Mouse (Mus musculus): ENCODE results near the gene Tgfb1i1. TPM values are rescaled to one million over a fixed set of nuclear protein-coding genes. Genes with fewer than 3 reads are reported as not detected.
A peak's percentile ranks its signal among the peaks of the same experiment; 100 is the strongest.

Gene Tgfb1i1
- total and polyA plus RNA-seq, 3 experiments = 0.36 TPM; not detected in 2

- H3K27ac ChIP-seq (ENCODE audit: insufficient read depth, low read depth) = no peak overlapping the region
- no peak overlapping the region for H3K9ac ChIP-seq (ENCODE audit: insufficient read depth, low read depth)
- H3K79me2 ChIP-seq (replicated peaks; ENCODE audit: control insufficient read depth, extremely low read depth, insufficient read depth, poor library complexity, severe bottlenecking) = no peaks in the 10 kb centered on the region
- TF ChIP-seq RAD21 (IDR thresholded peaks at IDR 0.05; ENCODE audit: low read depth, low read length) (no peak), IRF4 (IDR thresholded peaks at IDR 0.05; ENCODE audit: low read depth, low read length) (peak; percentile 86), TCF12 (IDR thresholded peaks at IDR 0.05; ENCODE audit: low read depth, low read length) (no peak), JUN (IDR thresholded peaks at IDR 0.05; ENCODE audit: insufficient read depth, low read depth, low read length) (peak; percentile 88), JUND (conservative IDR thresholded peaks at IDR 0.05; ENCODE audit: low read depth, low read length) (peak; percentile 87), CTCF (conservative IDR thresholded peaks at IDR 0.05 in 1 of 2, IDR thresholded peaks at IDR 0.05 in 1 of 2; ENCODE audit: low read depth in 2 of 2, low read length in 2 of 2) (no peak), MAZ (IDR thresholded peaks at IDR 0.05; ENCODE audit: low read depth, low read length) (no peak), ZMIZ1 (IDR thresholded peaks at IDR 0.05; ENCODE audit: low read depth, low read length) (no peak), MEF2A (IDR thresholded peaks at IDR 0.05; ENCODE audit: borderline replicate concordance, low read depth, low read length) (peak; percentile 96), EP300 (IDR thresholded peaks at IDR 0.05; ENCODE audit: low read length) (peak; percentile 93)
- no peaks in the 10 kb centered on the region for H3K27me3 ChIP-seq (replicated peaks)
- dilution Hi-C loops (cut with MboI; ENCODE audit: extremely low pct_ligation_motif_present, extremely low pct_unique_long_range_greater_than_20kb, low sequenced_read_pairs) = no loop called here
- H3K9me3 ChIP-seq (replicated peaks; ENCODE audit: low read length) = no peaks in the 10 kb centered on the region
- peaks cover 2 to 16% of the 10 kb centered on the region in 2 experiments for H3K36me3 ChIP-seq (replicated peaks in 1 of 2; ENCODE audit: control insufficient read depth in 1 of 2, insufficient read depth in 1 of 2, low read length in 1 of 2)
- no peak overlapping the region for H3K4me3 ChIP-seq (replicated peaks in 1 of 3; ENCODE audit: low read depth in 2 of 3, low read length in 2 of 3, poor library complexity in 1 of 3)
- peak; percentile 67 for DNase-seq (ENCODE audit: extremely low read depth)
- in situ Hi-C loops (cut with MboI; ENCODE audit: low pct_ligation_motif_present, low pct_unique_long_range_greater_than_20kb, low sequenced_read_pairs) = no loop called here
- H3K4me2 ChIP-seq (ENCODE audit: insufficient read depth, low read depth, poor library complexity, severe bottlenecking) = peak overlapping the region; percentile 11; the same call in 1 of the 2 replicates
- H3K4me1 ChIP-seq (ENCODE audit: control insufficient read depth in 1 of 2, insufficient read depth in 2 of 2) = peaks cover 19 to 37% of the 10 kb centered on the region in 2 experiments
Observed at GRCm38 (mm10) chr7:128234796-128235195, 11.8 kb upstream of the Tgfb1i1 start.

GRCm38 (mm10) chr7:128235481-128235880, 11.1 kb upstream of the Tgfb1i1 start:
- Histone ChIP-seq H3K4me2 (ENCODE audit: insufficient read depth, low read depth, poor library complexity, severe bottlenecking) (no peak overlapping the region), H3K4me1 (ENCODE audit: control insufficient read depth in 1 of 2, insufficient read depth in 2 of 2) (peaks cover 19 to 44% of the 10 kb centered on the region in 2 experiments), H3K36me3 (replicated peaks in 1 of 2; ENCODE audit: control insufficient read depth in 1 of 2, insufficient read depth in 1 of 2, low read length in 1 of 2) (peaks cover 9 to 23% of the 10 kb centered on the region in 2 experiments), H3K4me3 (replicated peaks in 1 of 3; ENCODE audit: low read depth in 2 of 3, low read length in 2 of 3, poor library complexity in 1 of 3) (no peak overlapping the region), H3K79me2 (replicated peaks; ENCODE audit: control insufficient read depth, extremely low read depth, insufficient read depth, poor library complexity, severe bottlenecking) (no peaks in the 10 kb centered on the region), H3K9ac (ENCODE audit: insufficient read depth, low read depth) (no peak overlapping the region), H3K27ac (ENCODE audit: insufficient read depth, low read depth) (no peak overlapping the region), H3K9me3 (replicated peaks; ENCODE audit: low read length) (no peaks in the 10 kb centered on the region), H3K27me3 (replicated peaks) (no peaks in the 10 kb centered on the region)
- in situ Hi-C loops (cut with MboI; ENCODE audit: low pct_ligation_motif_present, low pct_unique_long_range_greater_than_20kb, low sequenced_read_pairs) (no loop called here), dilution Hi-C loops (cut with MboI; ENCODE audit: extremely low pct_ligation_motif_present, extremely low pct_unique_long_range_greater_than_20kb, low sequenced_read_pairs) (no loop called here)
- no peak for DNase-seq (ENCODE audit: extremely low read depth)
- TF ChIP-seq CHD2 (IDR thresholded peaks at IDR 0.05; ENCODE audit: low read length) = no peak
- TF ChIP-seq SIN3A (IDR thresholded peaks at IDR 0.05; ENCODE audit: low read length) = no peak
- TF ChIP-seq MXI1 (IDR thresholded peaks at IDR 0.05; ENCODE audit: low read depth, low read length) = no peak
- no peak for TF ChIP-seq ELF1 (IDR thresholded peaks at IDR 0.05; ENCODE audit: low read depth, low read length)
- TF ChIP-seq USF1 (IDR thresholded peaks at IDR 0.05; ENCODE audit: low read depth, low read length) = no peak
- no peak for TF ChIP-seq GABPA (IDR thresholded peaks at IDR 0.05; ENCODE audit: insufficient replicate concordance, low read depth, low read length)
- no peak for TF ChIP-seq ZKSCAN1 (IDR thresholded peaks at IDR 0.05; ENCODE audit: borderline replicate concordance, low read depth, low read length)
- TF ChIP-seq BHLHE40 (IDR thresholded peaks at IDR 0.05; ENCODE audit: low read depth, low read length) = no peak
- no peak for TF ChIP-seq ZC3H11A (IDR thresholded peaks at IDR 0.05; ENCODE audit: low read depth, low read length)
- no peak for TF ChIP-seq MAZ (IDR thresholded peaks at IDR 0.05; ENCODE audit: low read depth, low read length)
- no peak for TF ChIP-seq JUN (IDR thresholded peaks at IDR 0.05; ENCODE audit: insufficient read depth, low read depth, low read length)
- TF ChIP-seq CTCF (conservative IDR thresholded peaks at IDR 0.05 in 1 of 2, IDR thresholded peaks at IDR 0.05 in 1 of 2; ENCODE audit: low read depth in 2 of 2, low read length in 2 of 2) = no peak
- no peak for TF ChIP-seq ZNF384 (IDR thresholded peaks at IDR 0.05; ENCODE audit: low read depth, low read length)
- TF ChIP-seq NRF1 (IDR thresholded peaks at IDR 0.05; ENCODE audit: low read depth, low read length) = no peak
- TF ChIP-seq EP300 (IDR thresholded peaks at IDR 0.05; ENCODE audit: low read length) = no peak
- TF ChIP-seq SMC3 (IDR thresholded peaks at IDR 0.05; ENCODE audit: low read depth, low read length) = no peak
- TF ChIP-seq MYC (IDR thresholded peaks at IDR 0.05; ENCODE audit: low read depth, low read length) = no peak
- TF ChIP-seq TCF12 (IDR thresholded peaks at IDR 0.05; ENCODE audit: low read depth, low read length) = no peak
- TF ChIP-seq ETS1 (conservative IDR thresholded peaks at IDR 0.05; ENCODE audit: low read depth, low read length) = no peak

Measured in CH12.LX (cell line).